ENCODE assay signal across 20 mouse cellular contexts in genomic region chr1:137591891-137592290, GRCm38 (mm10).
DNase-seq lines count a peak whose midpoint lies in the region; ATAC-seq and TF ChIP-seq lines count a peak whose summit lies in the region.
"Had no signal": no experiment of that assay in that cellular context is flagged by ENCODE, and none has a peak within 500 bp of the region (broad histone marks: within the 10 kb centered on the region; RNA-seq: fewer than 3 reads in every experiment).

No protein-coding gene starts in this region.

- H3K27me3 ChIP-seq in heart, embryonic 12.5 days (replicated peaks), result no peaks in the 10 kb centered on the region
- no peaks in the 10 kb centered on the region for H3K27me3 ChIP-seq in heart, embryonic 15.5 days
- H3K27me3 ChIP-seq in heart, embryonic 11.5 days (ENCODE audit: control insufficient read depth, insufficient read depth, low read length), result no peaks in the 10 kb centered on the region
- no peaks in the 10 kb centered on the region for H3K27me3 ChIP-seq in limb, embryonic 14.5 days (ENCODE audit: control insufficient read depth, insufficient read depth, low read length)
- H3K27me3 ChIP-seq: forebrain, embryonic 13.5 days; heart, embryonic 13.5 days; hindbrain, embryonic 13.5 days; intestine, embryonic 15.5 days had no signal

- no peaks in the 10 kb centered on the region for H3K36me3 ChIP-seq in heart, embryonic 12.5 days
- no peaks in the 10 kb centered on the region for H3K36me3 ChIP-seq in heart, embryonic 15.5 days
- no peaks in the 10 kb centered on the region for H3K36me3 ChIP-seq in heart, embryonic 11.5 days (ENCODE audit: control insufficient read depth, insufficient read depth, low read length)
- no peaks in the 10 kb centered on the region for H3K36me3 ChIP-seq in limb, embryonic 14.5 days (ENCODE audit: control insufficient read depth, insufficient read depth, low read length)
- H3K36me3 ChIP-seq: forebrain, embryonic 10.5 days; heart, embryonic 13.5 days; hindbrain, embryonic 10.5 days; hindbrain, embryonic 13.5 days; intestine, embryonic 15.5 days had no signal

- H3K4me1 ChIP-seq in heart, embryonic 12.5 days (replicated peaks), result peaks cover 11% of the 10 kb centered on the region
- H3K4me1 ChIP-seq in heart, embryonic 15.5 days (replicated peaks), result peaks cover 17% of the 10 kb centered on the region
- 0 out of 2 replicates have a peak, but pooled peaks cover 4% of the 10 kb centered on the region for H3K4me1 ChIP-seq in heart, embryonic 11.5 days (ENCODE audit: control insufficient read depth, insufficient read depth, low read length)
- no peaks in the 10 kb centered on the region; the same call in 1 of the 2 replicates for H3K4me1 ChIP-seq in limb, embryonic 14.5 days (ENCODE audit: control insufficient read depth, insufficient read depth, low read length)
- H3K4me1 ChIP-seq: forebrain, embryonic 13.5 days; hindbrain, embryonic 10.5 days; hindbrain, embryonic 13.5 days; intestine, embryonic 15.5 days had no signal

- no peak for TF ChIP-seq CTCF in brain, embryonic 14.5 days (IDR thresholded peaks at IDR 0.05; ENCODE audit: borderline replicate concordance, extremely low read depth, insufficient read depth, insufficient read length)

- no peak overlapping the region for H3K9ac ChIP-seq in heart, embryonic 12.5 days
- no peak overlapping the region for H3K9ac ChIP-seq in heart, embryonic 15.5 days
- no peak overlapping the region for H3K9ac ChIP-seq in heart, embryonic 11.5 days (ENCODE audit: low read depth, low read length)
- no peak overlapping the region for H3K9ac ChIP-seq in limb, embryonic 14.5 days (ENCODE audit: low read depth, low read length, severe bottlenecking)
- H3K9ac ChIP-seq: forebrain, embryonic 13.5 days; heart, embryonic 13.5 days; hindbrain, embryonic 13.5 days; intestine, embryonic 15.5 days had no signal

- no peak overlapping the region for H3K4me3 ChIP-seq in heart, embryonic 12.5 days
- no peak overlapping the region for H3K4me3 ChIP-seq in heart, embryonic 15.5 days
- no peak overlapping the region for H3K4me3 ChIP-seq in heart, embryonic 11.5 days (ENCODE audit: low read depth, low read length)
- no peak overlapping the region for H3K4me3 ChIP-seq in limb, embryonic 14.5 days (replicated peaks; ENCODE audit: low read length)
- H3K4me3 ChIP-seq: forebrain, embryonic 10.5 days; forebrain, embryonic 13.5 days; heart, embryonic 13.5 days; hindbrain, embryonic 10.5 days; hindbrain, embryonic 13.5 days; intestine, embryonic 15.5 days had no signal

- no peak overlapping the region for H3K4me2 ChIP-seq in heart, embryonic 12.5 days
- no peak overlapping the region for H3K4me2 ChIP-seq in heart, embryonic 15.5 days
- no peak overlapping the region for H3K4me2 ChIP-seq in heart, embryonic 11.5 days
- H3K4me2 ChIP-seq in limb, embryonic 14.5 days (replicated peaks; ENCODE audit: low read depth, low read length, severe bottlenecking), result no peak overlapping the region
- H3K4me2 ChIP-seq: forebrain, embryonic 13.5 days; heart, embryonic 13.5 days; hindbrain, embryonic 13.5 days; intestine, embryonic 15.5 days had no signal

- WGBS in heart, embryonic 12.5 days, result 85% methylated on average over 2 of the region's 2 CpGs
- 62% methylated on average over 2 of the region's 2 CpGs for WGBS in heart, embryonic 15.5 days
- 80% methylated on average over 2 of the region's 2 CpGs for WGBS in heart, embryonic 11.5 days (ENCODE audit: insufficient replicate concordance)
- 44% methylated on average over 2 of the region's 2 CpGs for WGBS in limb, embryonic 14.5 days

- DNase-seq in heart, adult 11 months, result peak; percentile 91
- DNase-seq in brain, embryonic 14.5 days (ENCODE audit: low read depth), result peak; percentile 36
- DNase-seq in limb, embryonic 14.5 days (ENCODE audit: low spot score), result peak; percentile 38
- DNase-seq: adrenal gland, adult 8-10 months; adrenal gland, postnatal 25 days; kidney, adult 11 months had no signal

- no peak overlapping the region for H3K27ac ChIP-seq in heart, embryonic 12.5 days (ENCODE audit: poor library complexity, severe bottlenecking)
- peak overlapping the region; percentile 18; the same call in 1 of the 2 replicates for H3K27ac ChIP-seq in heart, embryonic 15.5 days
- H3K27ac ChIP-seq in heart, embryonic 11.5 days (ENCODE audit: low read depth, low read length), result no peak overlapping the region
- 0 out of 2 replicates have a peak overlapping the region, but pooled peaks have one; percentile 10 for H3K27ac ChIP-seq in limb, embryonic 14.5 days (replicated peaks; ENCODE audit: low read depth, low read length)
- H3K27ac ChIP-seq: forebrain, embryonic 10.5 days; forebrain, embryonic 13.5 days; heart, embryonic 13.5 days; hindbrain, embryonic 10.5 days; hindbrain, embryonic 13.5 days; intestine, embryonic 15.5 days had no signal

- no peaks in the 10 kb centered on the region for H3K9me3 ChIP-seq in heart, embryonic 12.5 days (replicated peaks)
- no peaks in the 10 kb centered on the region for H3K9me3 ChIP-seq in heart, embryonic 15.5 days (replicated peaks)
- no peaks in the 10 kb centered on the region for H3K9me3 ChIP-seq in heart, embryonic 11.5 days (replicated peaks; ENCODE audit: control insufficient read depth, low read length)
- no peaks in the 10 kb centered on the region for H3K9me3 ChIP-seq in limb, embryonic 14.5 days (ENCODE audit: control insufficient read depth, low read length)
- H3K9me3 ChIP-seq: forebrain, embryonic 10.5 days; forebrain, embryonic 13.5 days; heart, embryonic 13.5 days; hindbrain, embryonic 10.5 days; hindbrain, embryonic 13.5 days; intestine, embryonic 15.5 days had no signal

- TF ChIP-seq POLR2A in brain, embryonic 14.5 days (IDR thresholded peaks at IDR 0.05; ENCODE audit: borderline replicate concordance, extremely low read depth, insufficient read depth, insufficient read length, poor library complexity, severe bottlenecking), result no peak
- TF ChIP-seq POLR2A in limb, embryonic 14.5 days (IDR thresholded peaks at IDR 0.05; ENCODE audit: borderline replicate concordance, extremely low read depth, insufficient read depth, insufficient read length), result no peak

- ATAC-seq in heart, embryonic 12.5 days (ENCODE audit: insufficient number of reproducible peaks, low FRiP score), result no peak
- no peak for ATAC-seq in heart, embryonic 15.5 days (replicated peaks; ENCODE audit: insufficient number of reproducible peaks, insufficient read depth, low FRiP score, low read depth)
- ATAC-seq in heart, embryonic 11.5 days (replicated peaks; ENCODE audit: insufficient number of reproducible peaks, low FRiP score, low TSS enrichment), result no peak
- ATAC-seq in limb, embryonic 14.5 days (ENCODE audit: low FRiP score, low read depth), result no peak
- ATAC-seq in megakaryocyte progenitor cell, adult 5-6 weeks (replicated peaks; ENCODE audit: poor library complexity), result no peak
- ATAC-seq: activated CD4-positive, CD25-positive, alpha-beta regulatory T cell, adult 4 months; CD4-positive, CD25-positive, alpha-beta regulatory T cell, adult 4 months; forebrain, embryonic 13.5 days; forebrain, embryonic 16.5 days; hindbrain, embryonic 16.5 days; intestine, embryonic 15.5 days had no signal

Comparison
In these comparisons a context has a peak if more than half of its experiments do, and no peak if none do; other contexts are left out.
1. H3K27ac ChIP-seq: peak in heart, embryonic 15.5 days (single experiment) and limb, embryonic 14.5 days (single experiment); none in heart, embryonic 12.5 days (single experiment) and heart, embryonic 11.5 days (single experiment).
2. DNase-seq: peak in every context shown above with its lines; median percentile 91 in heart, adult 11 months; 38 in limb, embryonic 14.5 days; 36 in brain, embryonic 14.5 days.